Mouse (Mus musculus): ENCODE data around the gene Dcn. TPM values are rescaled to one million over a fixed set of nuclear protein-coding genes. Genes with fewer than 3 reads are reported as not detected.

The Dcn gene
- polyA plus RNA-seq, 1 experiment from 2014 or later: 59.4 TPM

DNA sequence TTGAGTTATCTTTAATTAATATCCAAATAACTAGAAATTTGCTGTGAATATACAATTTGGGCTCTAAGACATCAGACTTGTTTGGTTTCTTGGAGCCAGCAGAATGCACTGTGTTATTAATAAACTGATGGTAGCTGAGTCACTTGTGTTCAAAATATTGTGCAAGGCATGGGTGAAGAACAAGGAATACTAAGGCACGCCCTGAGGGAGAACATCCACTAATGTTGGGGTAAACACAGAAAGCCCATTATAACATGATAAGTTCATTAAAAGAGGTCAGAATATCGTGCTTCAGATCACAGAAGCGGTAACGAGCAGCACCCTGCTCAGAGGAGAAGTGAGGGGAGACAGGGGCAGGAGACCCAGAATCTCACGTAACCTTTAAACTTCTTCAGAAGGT lies 2.7 kb downstream of the Dcn start:
- ATAC-seq (ENCODE audit: insufficient read depth): no peak
- H3K4me2 ChIP-seq: no peak overlapping the region
- H3K4me3 ChIP-seq (replicated peaks): no peak overlapping the region
- H3K9me3 ChIP-seq (replicated peaks): no peaks in the 10 kb centered on the region
- H3K4me1 ChIP-seq (replicated peaks): no peaks in the 10 kb centered on the region
- no peaks in the 10 kb centered on the region for H3K36me3 ChIP-seq (replicated peaks)
- 59% methylated on average over 5 of the region's 5 CpGs for WGBS (ENCODE audit: insufficient replicate concordance)
- no peaks in the 10 kb centered on the region for H3K27me3 ChIP-seq
- no peak overlapping the region for H3K27ac ChIP-seq (replicated peaks)
- H3K9ac ChIP-seq: no peak overlapping the region

GRCm38 (mm10) chr10:97484049-97484448 lies 4.6 kb downstream of the Dcn start:
- Histone ChIP-seq H3K27me3 (no peaks in the 10 kb centered on the region), H3K4me3 (replicated peaks) (no peak overlapping the region), H3K9ac (no peak overlapping the region), H3K4me2 (no peak overlapping the region), H3K9me3 (replicated peaks) (no peaks in the 10 kb centered on the region), H3K4me1 (replicated peaks) (no peaks in the 10 kb centered on the region), H3K27ac (replicated peaks) (no peak overlapping the region), H3K36me3 (replicated peaks) (no peaks in the 10 kb centered on the region)
- no peak for ATAC-seq (ENCODE audit: insufficient read depth)
- WGBS (ENCODE audit: insufficient replicate concordance): 37% methylated on average over 1 of the region's 2 CpGs

- H3K4me2 ChIP-seq: no peak overlapping the region
- H3K36me3 ChIP-seq (replicated peaks): no peaks in the 10 kb centered on the region
- H3K27ac ChIP-seq (replicated peaks): no peak overlapping the region
- H3K4me3 ChIP-seq (replicated peaks): no peak overlapping the region
- H3K27me3 ChIP-seq: no peaks in the 10 kb centered on the region
- no peaks in the 10 kb centered on the region for H3K4me1 ChIP-seq (replicated peaks)
- no peak overlapping the region for H3K9ac ChIP-seq
- H3K9me3 ChIP-seq (replicated peaks): no peaks in the 10 kb centered on the region
- WGBS (ENCODE audit: insufficient replicate concordance): 44% methylated on average over 2 of the region's 2 CpGs
- no peak for ATAC-seq (ENCODE audit: insufficient read depth)
Measured at GRCm38 (mm10) chr10:97485151-97485550, 5.7 kb downstream of the Dcn start.

- H3K4me3 ChIP-seq (replicated peaks): no peak overlapping the region
- ATAC-seq (ENCODE audit: insufficient read depth): no peak
- no peaks in the 10 kb centered on the region for H3K27me3 ChIP-seq
- H3K9ac ChIP-seq: no peak overlapping the region
- no peaks in the 10 kb centered on the region for H3K9me3 ChIP-seq (replicated peaks)
- no peak overlapping the region for H3K4me2 ChIP-seq
- no peak overlapping the region for H3K27ac ChIP-seq (replicated peaks)
- no peaks in the 10 kb centered on the region for H3K4me1 ChIP-seq (replicated peaks)
- no peaks in the 10 kb centered on the region for H3K36me3 ChIP-seq (replicated peaks)
Measured at GRCm38 (mm10) chr10:97486085-97486484, 6.7 kb downstream of the Dcn start.

DNA sequence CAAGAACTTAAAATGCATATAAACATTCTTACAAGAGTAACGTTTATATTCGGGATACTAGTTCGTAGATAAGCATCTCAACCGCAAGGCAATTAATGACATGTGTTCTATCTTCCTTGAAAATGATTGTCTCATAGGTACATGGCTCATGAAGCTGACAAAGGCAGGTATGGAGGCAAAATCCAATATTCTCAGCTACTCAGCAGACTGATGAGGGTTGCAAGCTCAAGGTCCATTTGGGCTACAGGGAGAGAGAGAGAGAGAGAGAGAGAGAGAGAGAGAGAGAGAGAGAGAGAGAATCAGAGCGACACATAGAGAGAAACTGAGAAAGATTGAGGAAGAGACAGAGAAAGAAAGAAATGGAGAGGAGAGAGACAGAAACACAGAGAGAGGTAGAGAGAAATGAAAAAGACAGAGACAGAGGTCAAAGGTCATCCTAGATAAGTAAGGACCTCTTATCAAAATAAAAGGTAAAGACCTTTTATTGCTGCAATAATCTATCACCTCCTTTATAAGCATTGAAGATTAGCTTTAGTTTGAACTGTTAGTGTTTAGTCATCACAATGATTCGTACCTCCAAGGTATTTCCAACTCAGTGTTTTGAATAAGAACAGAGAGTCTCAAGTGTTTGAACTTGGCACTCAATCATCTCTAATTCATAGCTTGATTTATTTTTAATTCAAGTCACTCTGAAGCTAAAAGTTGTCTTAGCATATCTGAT lies 8.0 kb downstream of the Dcn start:
- no peaks in the 10 kb centered on the region for H3K9me3 ChIP-seq (replicated peaks)
- no peak for ATAC-seq (ENCODE audit: insufficient read depth)
- WGBS (ENCODE audit: insufficient replicate concordance): 60% methylated on average over 6 of the region's 6 CpGs
- H3K4me2 ChIP-seq: no peak overlapping the region
- no peak overlapping the region for H3K4me3 ChIP-seq (replicated peaks)
- H3K36me3 ChIP-seq (replicated peaks): no peaks in the 10 kb centered on the region
- no peak overlapping the region for H3K9ac ChIP-seq
- H3K4me1 ChIP-seq (replicated peaks): no peaks in the 10 kb centered on the region
- no peaks in the 10 kb centered on the region for H3K27me3 ChIP-seq
- H3K27ac ChIP-seq (replicated peaks): no peak overlapping the region

DNA sequence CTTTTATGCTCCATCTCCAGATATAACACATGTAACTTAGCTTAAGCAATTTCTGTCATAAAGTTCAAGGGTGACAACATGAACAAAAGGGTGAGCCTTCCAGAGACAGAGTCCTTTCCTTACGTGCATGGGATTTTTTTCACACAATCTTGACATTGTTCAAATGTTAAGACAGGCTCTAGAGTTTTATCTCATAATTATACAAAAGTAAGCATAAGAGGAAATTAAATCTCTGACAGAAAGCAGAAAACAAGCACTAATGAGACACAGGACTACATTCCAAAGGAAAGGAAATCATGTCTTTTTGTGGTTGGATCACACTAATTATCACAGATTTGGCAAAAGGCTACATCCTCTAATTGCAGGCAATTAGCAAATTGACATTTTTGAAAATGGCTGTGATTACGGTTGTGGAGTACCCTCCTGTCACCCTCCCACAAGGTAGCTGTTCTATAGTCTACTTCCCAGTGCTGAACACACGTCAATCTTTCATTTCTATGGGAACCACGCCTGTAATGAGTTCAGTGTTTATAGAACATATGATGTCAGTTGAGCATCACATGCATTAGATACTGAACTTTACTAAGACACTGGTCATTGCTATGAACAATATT lies 13.1 kb downstream of the Dcn start:
- Histone ChIP-seq H3K36me3 (replicated peaks) (no peaks in the 10 kb centered on the region), H3K9ac (no peak overlapping the region), H3K27me3 (no peaks in the 10 kb centered on the region), H3K4me2 (no peak overlapping the region), H3K27ac (replicated peaks) (no peak overlapping the region), H3K4me3 (replicated peaks) (no peak overlapping the region), H3K9me3 (replicated peaks) (no peaks in the 10 kb centered on the region), H3K4me1 (replicated peaks) (no peaks in the 10 kb centered on the region)
- whole genome bisulfite sequencing (ENCODE audit: insufficient replicate concordance): 50% methylated on average over 4 of the region's 4 CpGs
- ATAC-seq (ENCODE audit: insufficient read depth): no peak

DNA sequence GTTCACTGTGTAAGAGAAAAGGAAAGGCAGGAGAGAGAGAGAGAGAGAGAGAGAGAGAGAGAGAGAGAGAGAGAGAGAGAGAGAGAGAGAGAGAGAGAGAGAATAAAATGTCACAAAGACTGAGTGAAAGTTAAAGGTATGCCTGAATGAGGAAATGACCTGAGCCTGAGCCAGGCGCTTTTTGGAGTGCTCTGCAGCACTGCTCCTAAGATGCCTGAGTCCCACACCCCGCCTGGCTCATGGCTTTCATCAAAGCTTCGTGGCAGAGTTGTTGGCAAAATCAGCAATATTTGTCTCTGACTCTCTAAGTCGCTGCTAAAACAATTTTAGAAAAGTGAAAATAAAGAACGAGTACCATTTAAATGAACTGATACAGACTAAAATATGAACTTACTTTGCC lies 18.2 kb downstream of the Dcn start:
- Histone ChIP-seq H3K4me3 (replicated peaks) (no peak overlapping the region), H3K27me3 (no peaks in the 10 kb centered on the region), H3K9ac (no peak overlapping the region), H3K27ac (replicated peaks) (no peak overlapping the region), H3K9me3 (replicated peaks) (no peaks in the 10 kb centered on the region), H3K4me2 (no peak overlapping the region), H3K4me1 (replicated peaks) (no peaks in the 10 kb centered on the region), H3K36me3 (replicated peaks) (no peaks in the 10 kb centered on the region)
- ATAC-seq (ENCODE audit: insufficient read depth): no peak
- 42% methylated on average over 5 of the region's 5 CpGs for WGBS (ENCODE audit: insufficient replicate concordance)

GRCm38 (mm10) chr10:97523366-97523765 lies 44.0 kb downstream of the Dcn start:
- Histone ChIP-seq H3K27ac (replicated peaks) (no peak overlapping the region), H3K27me3 (no peaks in the 10 kb centered on the region), H3K4me1 (replicated peaks) (no peaks in the 10 kb centered on the region), H3K36me3 (replicated peaks) (no peaks in the 10 kb centered on the region), H3K4me2 (no peak overlapping the region), H3K4me3 (replicated peaks) (no peak overlapping the region), H3K9ac (no peak overlapping the region), H3K9me3 (replicated peaks) (no peaks in the 10 kb centered on the region)
- WGBS (ENCODE audit: insufficient replicate concordance): 62% methylated on average over 3 of the region's 3 CpGs
- ATAC-seq (ENCODE audit: insufficient read depth): no peak

DNA sequence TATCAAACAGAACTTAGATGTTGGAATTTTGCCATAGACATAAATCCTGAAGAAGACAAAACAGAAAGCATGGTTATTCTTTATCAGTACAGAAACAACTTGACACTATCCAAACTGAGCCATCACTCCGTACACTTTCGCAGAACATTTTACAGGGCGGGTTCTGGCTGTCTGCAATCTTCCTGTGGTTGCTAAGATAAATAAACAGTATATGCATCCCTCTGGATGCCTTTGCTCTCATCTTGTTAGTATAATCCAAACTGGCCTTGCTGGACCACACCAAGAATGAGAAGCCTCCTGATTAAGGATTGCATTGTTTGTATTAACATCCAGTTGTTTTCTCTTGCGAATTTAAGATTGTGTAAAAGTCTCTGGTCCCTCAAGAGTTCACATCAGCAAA lies 56.3 kb downstream of the Dcn start:
- Histone ChIP-seq H3K27ac (replicated peaks) (no peak overlapping the region), H3K36me3 (replicated peaks) (no peaks in the 10 kb centered on the region), H3K9ac (no peak overlapping the region), H3K4me1 (replicated peaks) (no peaks in the 10 kb centered on the region), H3K4me3 (replicated peaks) (no peak overlapping the region), H3K4me2 (no peak overlapping the region), H3K9me3 (replicated peaks) (no peaks in the 10 kb centered on the region), H3K27me3 (no peaks in the 10 kb centered on the region)
- ATAC-seq (ENCODE audit: insufficient read depth): no peak
- WGBS (ENCODE audit: insufficient replicate concordance): 62% methylated on average over 4 of the region's 4 CpGs

GRCm38 (mm10) chr10:97536921-97537320 lies 57.5 kb downstream of the Dcn start:
- no peak overlapping the region for H3K9ac ChIP-seq
- H3K9me3 ChIP-seq (replicated peaks): no peaks in the 10 kb centered on the region
- no peak for ATAC-seq (ENCODE audit: insufficient read depth)
- H3K4me1 ChIP-seq (replicated peaks): no peaks in the 10 kb centered on the region
- H3K36me3 ChIP-seq (replicated peaks): no peaks in the 10 kb centered on the region
- no peak overlapping the region for H3K27ac ChIP-seq (replicated peaks)
- H3K27me3 ChIP-seq: no peaks in the 10 kb centered on the region
- H3K4me2 ChIP-seq: no peak overlapping the region
- WGBS (ENCODE audit: insufficient replicate concordance): 49% methylated on average over 2 of the region's 2 CpGs
- no peak overlapping the region for H3K4me3 ChIP-seq (replicated peaks)

DNA sequence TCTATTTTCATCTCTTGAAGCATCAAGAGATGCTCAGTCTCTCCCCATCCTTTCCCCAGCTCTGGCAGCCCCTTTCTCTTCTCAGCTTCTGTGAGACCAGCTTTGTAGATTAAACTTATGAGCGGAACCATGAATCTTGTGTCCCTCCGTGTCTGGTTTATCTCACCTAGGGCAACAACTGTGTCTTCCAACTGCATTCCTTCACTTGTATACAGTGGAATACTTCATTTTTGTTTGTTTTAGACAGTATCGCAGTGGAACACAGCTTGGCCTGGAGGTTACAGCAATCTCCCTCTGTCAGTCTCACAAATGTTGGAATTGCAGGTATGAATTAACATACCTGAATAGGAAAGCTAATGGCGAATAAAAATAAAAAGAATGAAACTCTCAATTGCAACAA lies 58.8 kb downstream of the Dcn start:
- Histone ChIP-seq H3K27me3 (no peaks in the 10 kb centered on the region), H3K9ac (no peak overlapping the region), H3K4me3 (replicated peaks) (no peak overlapping the region), H3K9me3 (replicated peaks) (no peaks in the 10 kb centered on the region), H3K4me1 (replicated peaks) (no peaks in the 10 kb centered on the region), H3K4me2 (no peak overlapping the region), H3K27ac (replicated peaks) (no peak overlapping the region), H3K36me3 (replicated peaks) (no peaks in the 10 kb centered on the region)
- WGBS (ENCODE audit: insufficient replicate concordance): 68% methylated on average over 4 of the region's 4 CpGs
- ATAC-seq (ENCODE audit: insufficient read depth): no peak

DNA sequence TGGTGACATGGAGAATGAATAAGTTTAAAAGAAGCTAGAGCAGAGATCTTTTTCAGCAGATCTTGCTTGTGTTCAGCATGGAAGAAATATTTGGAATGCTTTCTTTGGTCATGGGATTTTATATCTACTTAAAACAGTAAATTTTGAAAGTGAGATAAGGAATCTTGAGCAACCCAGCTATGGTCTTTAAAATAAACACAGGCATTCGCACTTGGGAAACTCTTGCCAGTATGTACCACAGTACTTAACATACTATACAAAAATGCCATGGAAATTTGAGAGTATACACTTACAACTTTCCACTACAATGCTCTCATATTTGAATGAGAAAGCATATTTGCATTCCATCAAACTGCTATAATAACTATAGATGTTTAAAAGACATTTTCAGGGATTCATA lies 68.3 kb downstream of the Dcn start:
- ATAC-seq (ENCODE audit: insufficient read depth): no peak
- no peaks in the 10 kb centered on the region for H3K9me3 ChIP-seq (replicated peaks)
- H3K4me3 ChIP-seq (replicated peaks): no peak overlapping the region
- H3K4me1 ChIP-seq (replicated peaks): no peaks in the 10 kb centered on the region
- no peak overlapping the region for H3K27ac ChIP-seq (replicated peaks)
- no peak overlapping the region for H3K4me2 ChIP-seq
- no peaks in the 10 kb centered on the region for H3K36me3 ChIP-seq (replicated peaks)
- no peak overlapping the region for H3K9ac ChIP-seq
- H3K27me3 ChIP-seq: no peaks in the 10 kb centered on the region
- WGBS (ENCODE audit: insufficient replicate concordance): 31% methylated on average over 1 of the region's 1 CpGs
